Mouse (Mus musculus): ENCODE measurements around the gene Naa38.

The Naa38 gene

DNA sequence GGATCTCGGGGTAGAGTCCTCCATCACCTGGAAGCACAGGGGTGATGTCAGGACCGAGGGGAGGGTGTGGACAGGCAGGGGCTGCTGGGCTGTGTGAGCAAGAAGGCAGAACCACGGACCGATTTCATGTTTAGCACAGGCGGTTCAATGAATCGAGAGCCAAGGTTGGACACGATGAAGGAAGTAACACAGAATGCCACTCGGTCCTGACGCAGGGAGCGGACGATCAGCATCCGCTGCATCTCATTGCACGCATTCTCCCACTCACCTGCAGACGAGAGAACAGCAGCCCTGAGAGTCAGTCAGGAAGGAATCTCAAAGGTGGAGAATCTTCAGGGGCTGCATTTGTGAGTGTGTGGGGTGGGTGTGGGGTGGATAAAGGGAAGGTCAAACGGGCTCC lies 35.3 kb downstream of the Naa38 start:
- DNase-seq (ENCODE audit: low read depth, low spot score), result no peak

- DNase-seq (ENCODE audit: low read depth, low spot score), result peak; percentile 88
Measured at GRCm38 (mm10) chr11:69431829-69432639, 36.7 kb downstream of the Naa38 start.

DNA sequence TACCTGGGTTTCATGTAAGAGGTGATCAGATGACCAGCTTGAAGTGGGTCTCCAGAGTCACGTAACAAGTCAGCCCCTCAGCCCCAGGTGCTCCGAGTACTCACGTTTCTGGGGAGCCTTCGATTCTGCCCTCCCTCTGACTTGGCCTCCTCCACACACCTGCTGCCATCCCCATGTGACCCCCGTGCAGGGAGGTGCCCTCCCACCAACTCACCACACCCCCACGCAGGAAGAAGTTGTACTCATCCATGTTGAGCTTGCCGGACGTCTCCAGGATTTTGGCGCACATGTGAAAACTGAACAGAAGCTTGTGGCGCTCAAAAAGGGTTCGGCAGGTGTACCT lies 37.3 kb downstream of the Naa38 start:
- no peak for DNase-seq (ENCODE audit: low read depth, low spot score)

- DNase-seq (ENCODE audit: low read depth, low spot score), result no peak
Measured at GRCm38 (mm10) chr11:69433189-69433588, 37.9 kb downstream of the Naa38 start.

- DNase-seq (ENCODE audit: low read depth, low spot score), result no peak
Measured at GRCm38 (mm10) chr11:69437291-69437690, 42.0 kb downstream of the Naa38 start.

GRCm38 (mm10) chr11:69443328-69443727 lies 48.0 kb downstream of the Naa38 start:
- DNase-seq (ENCODE audit: low read depth, low spot score), result peak; percentile 89
